Mouse (Mus musculus): ENCODE measurements around the gene Syt3.

Gene Syt3

DNA sequence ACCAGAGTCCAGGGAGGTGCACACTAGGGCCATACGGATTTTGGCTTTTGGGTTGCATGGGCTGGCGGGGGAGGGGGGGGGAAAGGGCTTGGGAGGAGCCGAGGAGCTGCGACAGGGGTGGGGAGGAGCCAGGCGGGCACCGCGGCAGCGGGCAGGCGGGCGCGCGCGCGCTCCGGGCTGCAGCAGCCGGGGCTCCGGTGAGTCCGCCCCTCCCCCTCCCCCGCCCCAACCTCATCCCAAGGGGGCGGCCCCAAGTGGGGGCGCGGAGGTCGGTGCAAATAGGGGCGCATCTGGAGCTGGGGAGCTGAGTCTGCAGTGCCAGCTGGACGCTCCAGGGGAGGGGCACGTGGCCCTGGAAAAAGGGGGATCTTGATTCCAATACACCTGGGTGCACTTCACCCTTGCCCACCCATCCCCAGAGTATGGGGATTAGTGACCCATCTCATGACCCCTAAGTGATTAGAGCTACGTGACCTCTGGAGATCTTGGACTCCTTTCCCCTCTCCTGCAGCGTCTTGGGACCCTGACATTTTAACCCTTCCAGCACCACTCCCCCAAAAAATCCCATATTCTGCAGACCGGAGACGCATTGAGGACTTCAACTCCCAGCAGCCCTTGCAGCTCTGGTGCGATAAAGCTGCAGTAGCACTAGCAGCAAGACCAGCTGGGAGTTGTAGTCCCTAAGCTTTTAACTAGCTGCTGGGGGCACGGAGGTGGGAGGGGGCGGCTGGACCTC, at the start of gene Syt3:
Gene Syt3 (plus strand): TSS at position 123 of the 736 bp plus-strand sequence.
- DNase-seq: peak; percentile 24

GRCm38 (mm10) chr7:44334139-44334538, 49.8 kb upstream of the Syt3 start:
- no peak for DNase-seq

DNA sequence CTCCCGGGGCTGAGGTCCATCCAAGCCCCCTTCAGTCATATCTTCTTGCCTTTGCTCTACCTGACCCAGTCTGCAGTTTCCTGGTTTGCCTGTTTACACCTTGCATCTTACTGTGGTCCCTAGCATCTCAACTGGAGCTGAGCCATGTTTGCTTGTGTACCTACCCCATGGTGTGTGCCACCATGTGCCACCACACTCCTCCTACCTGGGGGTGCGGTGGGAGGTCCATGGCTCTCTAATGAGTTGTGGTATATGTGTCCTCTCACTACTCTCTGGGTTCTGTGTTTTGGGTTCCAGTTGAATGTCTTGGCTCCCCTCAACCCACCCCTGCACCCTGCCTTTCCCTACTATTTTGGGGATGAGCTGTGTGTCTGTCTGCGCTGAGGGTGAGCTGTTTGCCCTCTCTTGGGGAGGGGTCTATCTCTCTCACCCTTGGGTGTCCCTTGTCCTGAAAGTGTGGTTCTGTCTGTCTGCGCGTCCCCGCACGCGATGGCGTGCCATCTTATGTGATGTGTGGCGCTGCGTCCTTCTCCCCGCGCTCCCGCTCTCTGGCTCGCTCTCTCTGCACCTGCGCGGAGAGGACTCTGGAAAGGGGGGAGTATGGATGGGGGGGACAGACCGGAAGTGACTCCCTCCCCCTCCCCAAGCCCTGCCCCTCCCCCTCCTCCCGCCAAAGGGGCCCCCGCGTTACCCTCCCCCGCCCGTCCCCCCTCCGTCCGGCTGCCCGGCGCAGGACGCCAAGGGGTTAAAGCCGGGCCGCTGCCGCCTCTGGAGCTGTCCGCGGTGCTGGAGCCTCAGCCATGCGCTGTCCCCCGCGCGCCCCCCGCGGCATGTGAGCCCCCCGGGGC, 48.6 kb upstream of the Syt3 start:
- no peak for DNase-seq

GRCm38 (mm10) chr7:44336046-44337021, 47.6 kb upstream of the Syt3 start:
- no peak for DNase-seq

- no peak for DNase-seq
These were observed 46.6 kb upstream of the Syt3 start for GRCm38 (mm10) chr7:44337121-44337849.

DNA sequence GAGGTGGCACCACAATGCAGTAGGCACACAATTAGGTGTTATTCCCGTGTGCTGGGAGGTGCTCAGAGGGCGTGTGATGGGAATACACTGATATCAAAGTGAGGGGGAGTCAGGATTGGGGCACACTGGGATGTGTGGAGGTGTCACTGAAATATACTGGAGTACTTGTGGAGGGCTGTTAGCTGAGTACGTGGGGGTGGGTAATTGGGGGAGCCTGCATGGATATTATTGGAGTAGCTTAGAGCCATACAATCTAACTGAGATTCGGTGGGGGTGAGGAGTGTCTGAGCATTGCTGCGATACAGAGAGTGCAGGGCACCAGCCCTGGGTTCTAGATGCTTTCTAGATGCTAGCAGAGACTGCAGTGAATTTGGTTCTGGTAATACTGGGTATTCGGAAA, 43.7 kb upstream of the Syt3 start:
- no peak for DNase-seq

GRCm38 (mm10) chr7:44341119-44341518, 42.8 kb upstream of the Syt3 start:
- DNase-seq: no peak

DNA sequence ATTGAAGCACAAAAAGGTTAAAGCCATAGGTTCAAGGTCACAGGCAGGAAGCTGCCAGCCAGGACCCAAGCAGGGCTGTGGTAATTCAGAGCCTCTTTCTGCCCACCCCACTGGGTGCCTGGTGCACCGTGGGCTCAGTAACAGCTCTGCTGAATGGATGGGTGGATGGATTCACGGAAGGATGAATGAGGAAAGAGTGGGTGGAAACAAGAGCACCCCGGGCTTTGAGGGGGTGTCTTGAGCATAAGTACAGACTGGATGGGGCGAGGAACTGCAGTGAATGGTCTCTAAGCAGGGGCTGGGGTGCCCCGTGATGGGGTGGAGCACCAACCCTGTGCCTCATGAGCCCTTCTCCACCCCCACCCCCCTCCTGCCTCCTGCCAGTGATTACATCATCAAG, 42.2 kb upstream of the Syt3 start:
- no peak for DNase-seq

DNA sequence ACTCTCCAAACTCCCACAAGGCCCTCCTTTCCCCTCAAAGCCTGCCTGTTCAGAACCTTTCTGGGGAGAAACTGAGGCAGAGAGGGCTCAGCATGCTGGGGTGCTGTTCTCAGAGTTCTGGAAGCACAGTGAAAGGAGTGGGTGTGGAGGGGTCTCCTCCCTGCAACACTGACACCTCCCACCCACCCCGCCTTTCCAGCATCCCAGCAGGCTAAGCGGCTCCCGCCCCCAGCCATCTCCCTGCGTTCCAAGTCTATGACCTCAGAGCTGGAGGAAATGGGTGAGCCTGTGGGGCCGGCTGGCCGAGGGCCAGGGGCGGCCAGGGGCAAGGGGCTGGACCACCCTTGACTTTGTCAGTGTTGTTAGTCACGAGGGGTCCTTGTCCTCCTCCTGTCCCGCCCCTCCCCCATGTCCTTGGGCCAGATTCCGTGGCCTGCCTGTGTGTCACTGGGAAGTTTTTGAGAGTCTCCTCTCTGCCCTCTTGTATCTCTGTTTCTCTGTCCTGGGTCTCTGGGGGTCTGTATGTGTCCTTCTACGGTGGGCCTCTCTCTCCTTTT, 40.4 kb upstream of the Syt3 start:
- DNase-seq: no peak

GRCm38 (mm10) chr7:44344622-44345021, 39.3 kb upstream of the Syt3 start:
- no peak for DNase-seq

GRCm38 (mm10) chr7:44349043-44349442, 34.9 kb upstream of the Syt3 start:
- no peak for DNase-seq

DNA sequence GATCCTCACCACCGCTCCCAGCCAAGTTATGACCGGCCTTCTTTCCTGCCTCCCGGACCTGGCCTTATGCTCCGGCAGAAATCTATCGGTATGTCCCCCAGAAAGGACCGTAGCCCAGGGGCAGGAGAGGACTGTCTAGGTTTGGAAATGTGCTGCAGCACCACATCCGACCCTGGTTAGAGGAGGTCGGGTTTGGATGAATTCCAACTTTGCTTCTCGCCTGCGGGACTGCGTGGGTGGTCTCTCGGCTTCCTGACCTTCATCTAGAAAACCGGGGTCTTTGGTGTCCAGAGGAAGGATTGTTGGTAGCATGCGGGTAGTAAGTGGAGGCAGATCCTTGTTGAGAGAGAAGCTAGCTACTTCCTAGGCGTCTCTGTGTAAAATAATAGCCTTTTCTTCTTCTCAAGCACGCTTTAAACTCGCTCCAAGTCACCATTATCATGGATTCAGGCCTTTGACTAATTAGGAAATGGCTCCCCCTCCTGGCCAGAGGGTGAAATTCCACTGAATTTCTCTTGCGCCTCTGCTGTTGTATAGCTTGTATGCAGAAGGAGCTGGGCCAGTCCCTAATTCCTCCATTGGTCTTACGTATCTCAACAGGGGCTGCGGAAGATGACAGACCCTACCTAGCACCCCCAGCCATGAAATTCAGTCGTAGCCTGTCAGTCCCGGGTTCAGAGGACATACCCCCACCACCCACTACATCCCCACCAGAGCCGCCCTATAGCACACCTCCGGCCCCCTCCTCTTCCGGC, 32.8 kb upstream of the Syt3 start:
- DNase-seq: peak; percentile 78

DNA sequence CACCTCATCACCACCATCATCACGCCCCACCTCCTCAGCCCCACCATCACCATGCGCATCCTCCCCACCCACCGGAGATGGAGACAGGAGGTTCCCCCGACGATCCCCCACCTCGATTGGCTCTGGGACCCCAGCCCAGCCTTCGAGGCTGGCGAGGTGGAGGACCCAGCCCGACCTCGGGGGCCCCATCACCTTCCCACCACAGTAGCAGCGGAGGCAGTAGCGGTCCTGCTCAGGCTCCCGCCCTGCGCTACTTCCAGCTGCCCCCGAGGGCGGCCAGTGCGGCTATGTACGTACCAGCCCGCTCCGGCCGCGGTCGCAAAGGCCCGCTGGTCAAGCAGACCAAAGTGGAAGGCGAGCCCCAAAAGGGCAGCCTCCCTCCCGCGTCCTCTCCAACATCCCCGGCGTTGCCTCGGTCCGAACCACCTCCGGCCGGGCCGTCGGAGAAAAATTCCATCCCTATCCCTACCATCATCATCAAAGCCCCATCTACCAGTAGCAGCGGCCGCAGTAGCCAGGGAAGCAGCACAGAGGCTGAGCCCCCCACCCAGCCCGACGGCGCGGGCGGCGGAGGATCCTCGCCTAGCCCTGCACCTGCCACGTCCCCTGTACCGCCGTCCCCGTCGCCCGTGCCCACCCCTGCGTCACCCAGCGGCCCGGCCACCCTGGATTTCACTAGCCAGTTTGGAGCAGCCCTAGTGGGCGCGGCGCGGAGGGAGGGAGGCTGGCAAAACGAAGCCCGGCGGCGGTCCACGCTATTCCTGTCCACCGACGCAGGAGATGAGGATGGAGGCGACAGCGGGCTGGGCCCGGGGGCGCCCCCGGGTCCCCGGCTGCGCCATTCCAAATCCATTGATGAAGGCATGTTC, 31.8 kb upstream of the Syt3 start:
- no peak for DNase-seq

DNA sequence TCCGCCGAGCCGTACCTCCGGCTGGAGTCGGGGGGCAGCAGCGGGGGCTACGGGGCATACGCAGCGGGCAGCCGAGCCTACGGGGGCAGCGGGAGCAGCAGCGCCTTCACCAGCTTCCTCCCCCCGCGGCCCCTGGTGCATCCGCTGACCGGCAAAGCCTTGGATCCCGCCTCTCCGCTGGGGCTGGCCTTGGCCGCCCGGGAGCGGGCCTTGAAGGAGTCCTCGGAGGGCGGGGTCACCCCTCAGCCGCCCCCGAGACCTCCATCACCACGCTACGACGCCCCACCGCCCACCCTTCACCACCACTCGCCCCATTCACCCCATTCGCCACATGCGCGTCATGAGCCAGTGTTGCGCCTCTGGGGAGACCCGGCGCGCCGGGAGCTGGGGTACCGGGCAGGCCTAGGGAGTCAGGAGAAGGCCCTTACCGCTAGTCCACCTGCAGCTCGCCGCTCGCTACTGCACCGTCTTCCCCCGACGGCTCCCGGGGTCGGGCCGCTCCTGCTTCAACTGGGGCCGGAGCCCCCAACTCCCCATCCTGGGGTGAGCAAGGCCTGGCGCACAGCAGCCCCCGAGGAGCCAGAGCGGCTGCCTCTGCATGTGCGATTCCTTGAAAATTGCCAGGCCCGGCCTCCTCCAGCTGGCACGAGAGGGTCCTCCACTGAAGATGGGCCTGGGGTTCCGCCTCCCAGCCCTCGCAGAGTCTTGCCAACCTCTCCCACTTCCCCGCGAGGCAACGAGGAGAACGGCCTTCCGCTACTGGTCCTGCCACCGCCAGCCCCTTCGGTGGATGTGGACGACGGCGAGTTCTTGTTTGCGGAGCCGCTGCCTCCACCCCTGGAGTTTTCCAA, 30.9 kb upstream of the Syt3 start:
- no peak for DNase-seq

- DNase-seq: peak; percentile 40
These were observed 30.1 kb upstream of the Syt3 start for GRCm38 (mm10) chr7:44353601-44354340.

- DNase-seq: no peak
These were observed 28.5 kb upstream of the Syt3 start for GRCm38 (mm10) chr7:44355411-44355810.

- DNase-seq: no peak
These were observed 27.1 kb upstream of the Syt3 start for GRCm38 (mm10) chr7:44356590-44357481.

Measured in liver (tissue).